Mouse (Mus musculus): Measurements from ENCODE around the gene Arih1. TPM values are rescaled to one million over a fixed set of nuclear protein-coding genes. Genes with fewer than 3 reads are reported as not detected.
"Not testable (repeated sequence)": the region's sequence is repeated elsewhere in the genome, so short reads cannot be mapped to it uniquely, and the experiment has no call there.

Arih1 gene
- polyA plus RNA-seq, 1 experiment from 2014 or later, result 19.6 TPM

- no peaks in the 10 kb centered on the region for H3K4me1 ChIP-seq (ENCODE audit: control insufficient read depth, insufficient read depth, low read length)
- ATAC-seq (ENCODE audit: low FRiP score, low TSS enrichment), result no peak
- no peaks in the 10 kb centered on the region; the same call in 1 of the 2 replicates for H3K9me3 ChIP-seq (ENCODE audit: control insufficient read depth, low read length)
- no peak overlapping the region for H3K4me3 ChIP-seq (replicated peaks; ENCODE audit: low read depth, low read length)
- H3K27me3 ChIP-seq (ENCODE audit: control insufficient read depth, insufficient read depth, low read length), result no peaks in the 10 kb centered on the region
- WGBS, result 92% methylated on average over 9 of the region's 9 CpGs
- H3K36me3 ChIP-seq (ENCODE audit: control insufficient read depth, insufficient read depth, low read length), result no peaks in the 10 kb centered on the region
- H3K27ac ChIP-seq (replicated peaks; ENCODE audit: low read depth, low read length), result no peak overlapping the region
- no peak overlapping the region for H3K4me2 ChIP-seq (ENCODE audit: low read length)
- DNase-seq, result no peak
- no peak overlapping the region for H3K9ac ChIP-seq (replicated peaks; ENCODE audit: low read length)
Measured at GRCm38 (mm10) chr9:59369646-59370045, 116.8 kb downstream of the Arih1 start.

- no peaks in the 10 kb centered on the region; the same call in 1 of the 2 replicates for H3K9me3 ChIP-seq (ENCODE audit: control insufficient read depth, low read length)
- H3K27ac ChIP-seq (replicated peaks; ENCODE audit: low read depth, low read length), result no peak overlapping the region
- no peak overlapping the region for H3K4me2 ChIP-seq (ENCODE audit: low read length)
- no peaks in the 10 kb centered on the region for H3K36me3 ChIP-seq (ENCODE audit: control insufficient read depth, insufficient read depth, low read length)
- H3K4me1 ChIP-seq (ENCODE audit: control insufficient read depth, insufficient read depth, low read length), result no peaks in the 10 kb centered on the region
- ATAC-seq (ENCODE audit: low FRiP score, low TSS enrichment) (no peak), DNase-seq (no peak)
- no peak overlapping the region for H3K9ac ChIP-seq (replicated peaks; ENCODE audit: low read length)
- 84% methylated on average over 5 of the region's 5 CpGs for WGBS
- no peak overlapping the region for H3K4me3 ChIP-seq (replicated peaks; ENCODE audit: low read depth, low read length)
- H3K27me3 ChIP-seq (ENCODE audit: control insufficient read depth, insufficient read depth, low read length), result no peaks in the 10 kb centered on the region
Measured at GRCm38 (mm10) chr9:59369220-59369619, 117.2 kb downstream of the Arih1 start.

GRCm38 (mm10) chr9:59360487-59360886 lies 125.9 kb downstream of the Arih1 start:
- WGBS, result 88% methylated on average over 1 of the region's 3 CpGs
- ATAC-seq (ENCODE audit: low FRiP score, low TSS enrichment), result not testable (repeated sequence)

GRCm38 (mm10) chr9:59358041-59358440 lies 128.4 kb downstream of the Arih1 start:
- H3K4me2 ChIP-seq (ENCODE audit: low read length); H3K4me3 ChIP-seq (replicated peaks; ENCODE audit: low read depth, low read length); H3K9ac ChIP-seq (replicated peaks; ENCODE audit: low read length); H3K36me3 ChIP-seq (ENCODE audit: control insufficient read depth, insufficient read depth, low read length); H3K27ac ChIP-seq (replicated peaks; ENCODE audit: low read depth, low read length); H3K27me3 ChIP-seq (ENCODE audit: control insufficient read depth, insufficient read depth, low read length); H3K4me1 ChIP-seq (ENCODE audit: control insufficient read depth, insufficient read depth, low read length); ATAC-seq (ENCODE audit: low FRiP score, low TSS enrichment); H3K9me3 ChIP-seq (ENCODE audit: control insufficient read depth, low read length): not testable (repeated sequence)
- peak; percentile 4 for DNase-seq
- 60% methylated on average over 1 of the region's 1 CpGs for WGBS

More at GRCm38 (mm10) chr9:59360487-59360886, 125.9 kb downstream of the Arih1 start:
- DNase-seq; H3K36me3 ChIP-seq (ENCODE audit: control insufficient read depth, insufficient read depth, low read length); H3K9me3 ChIP-seq (ENCODE audit: control insufficient read depth, low read length); H3K27me3 ChIP-seq (ENCODE audit: control insufficient read depth, insufficient read depth, low read length); H3K4me3 ChIP-seq (replicated peaks; ENCODE audit: low read depth, low read length); H3K4me2 ChIP-seq (ENCODE audit: low read length); H3K27ac ChIP-seq (replicated peaks; ENCODE audit: low read depth, low read length); H3K9ac ChIP-seq (replicated peaks; ENCODE audit: low read length); H3K4me1 ChIP-seq (ENCODE audit: control insufficient read depth, insufficient read depth, low read length): not testable (repeated sequence)

- H3K9ac ChIP-seq (replicated peaks; ENCODE audit: low read length), result peak within 1 kb of the TSS; percentile 80
- H3K4me3 ChIP-seq (replicated peaks; ENCODE audit: low read depth, low read length), result peak within 1 kb of the TSS; percentile 78
- under 1% methylated on average over 32 of the region's 32 CpGs for WGBS
- DNase-seq (peak; percentile 93), ATAC-seq (ENCODE audit: low FRiP score, low TSS enrichment) (peak; percentile 82)
- H3K9me3 ChIP-seq (ENCODE audit: control insufficient read depth, low read length), result no peaks in the 10 kb centered on the region
- peak within 1 kb of the TSS; percentile 88 for H3K27ac ChIP-seq (replicated peaks; ENCODE audit: low read depth, low read length)
- H3K27me3 ChIP-seq (ENCODE audit: control insufficient read depth, insufficient read depth, low read length), result no peaks in the 10 kb centered on the region
- peak within 1 kb of the TSS; percentile 71 for H3K4me2 ChIP-seq (ENCODE audit: low read length)
- no peaks in the 10 kb centered on the region for H3K36me3 ChIP-seq (ENCODE audit: control insufficient read depth, insufficient read depth, low read length)
- peaks cover 9% of the 10 kb centered on the region for H3K4me1 ChIP-seq (ENCODE audit: control insufficient read depth, insufficient read depth, low read length)
Measured at GRCm38 (mm10) chr9:59353253-59353639, 133.2 kb downstream of the Arih1 start, which contains the start of gene Bbs4. Gene Bbs4 (minus strand): TSS chr9:59353508.

- Histone ChIP-seq H3K4me3 (replicated peaks; ENCODE audit: low read depth, low read length) (peak overlapping the region; percentile 78), H3K36me3 (ENCODE audit: control insufficient read depth, insufficient read depth, low read length) (no peaks in the 10 kb centered on the region), H3K4me2 (ENCODE audit: low read length) (peak overlapping the region; percentile 71), H3K9me3 (ENCODE audit: control insufficient read depth, low read length) (no peaks in the 10 kb centered on the region), H3K9ac (replicated peaks; ENCODE audit: low read length) (peak overlapping the region; percentile 80), H3K27me3 (ENCODE audit: control insufficient read depth, insufficient read depth, low read length) (no peaks in the 10 kb centered on the region), H3K4me1 (ENCODE audit: control insufficient read depth, insufficient read depth, low read length) (peaks cover 9% of the 10 kb centered on the region), H3K27ac (replicated peaks; ENCODE audit: low read depth, low read length) (peak overlapping the region; percentile 88)
- DNase-seq (peak; percentile 42), ATAC-seq (ENCODE audit: low FRiP score, low TSS enrichment) (no peak)
- 8% methylated on average over 15 of the region's 15 CpGs for WGBS
Measured at GRCm38 (mm10) chr9:59352586-59353252, 133.7 kb downstream of the Arih1 start.

GRCm38 (mm10) chr9:59346176-59346575 lies 140.2 kb downstream of the Arih1 start:
- H3K9me3 ChIP-seq (ENCODE audit: control insufficient read depth, low read length), result no peaks in the 10 kb centered on the region
- H3K4me1 ChIP-seq (ENCODE audit: control insufficient read depth, insufficient read depth, low read length), result no peaks in the 10 kb centered on the region
- WGBS, result 76% methylated on average over 2 of the region's 2 CpGs
- H3K4me3 ChIP-seq (replicated peaks; ENCODE audit: low read depth, low read length), result no peak overlapping the region
- H3K27me3 ChIP-seq (ENCODE audit: control insufficient read depth, insufficient read depth, low read length), result no peaks in the 10 kb centered on the region
- no peak overlapping the region for H3K4me2 ChIP-seq (ENCODE audit: low read length)
- no peak for ATAC-seq (ENCODE audit: low FRiP score, low TSS enrichment)
- H3K36me3 ChIP-seq (ENCODE audit: control insufficient read depth, insufficient read depth, low read length), result peaks cover 25% of the 10 kb centered on the region
- DNase-seq, result no peak
- H3K27ac ChIP-seq (replicated peaks; ENCODE audit: low read depth, low read length), result no peak overlapping the region
- no peak overlapping the region for H3K9ac ChIP-seq (replicated peaks; ENCODE audit: low read length)

GRCm38 (mm10) chr9:59340002-59340401 lies 146.4 kb downstream of the Arih1 start:
- H3K27ac ChIP-seq (replicated peaks; ENCODE audit: low read depth, low read length), result no peak overlapping the region
- no peaks in the 10 kb centered on the region for H3K9me3 ChIP-seq (ENCODE audit: control insufficient read depth, low read length)
- no peak for ATAC-seq (ENCODE audit: low FRiP score, low TSS enrichment)
- no peak overlapping the region for H3K4me3 ChIP-seq (replicated peaks; ENCODE audit: low read depth, low read length)
- H3K36me3 ChIP-seq (ENCODE audit: control insufficient read depth, insufficient read depth, low read length), result peaks cover 64% of the 10 kb centered on the region
- H3K27me3 ChIP-seq (ENCODE audit: control insufficient read depth, insufficient read depth, low read length), result no peaks in the 10 kb centered on the region
- H3K4me2 ChIP-seq (ENCODE audit: low read length), result no peak overlapping the region
- H3K9ac ChIP-seq (replicated peaks; ENCODE audit: low read length), result no peak overlapping the region
- peak; percentile 44 for DNase-seq
- 88% methylated on average over 9 of the region's 9 CpGs for WGBS
- H3K4me1 ChIP-seq (ENCODE audit: control insufficient read depth, insufficient read depth, low read length), result no peaks in the 10 kb centered on the region

- Histone ChIP-seq H3K4me2 (ENCODE audit: low read length) (no peak overlapping the region), H3K4me3 (replicated peaks; ENCODE audit: low read depth, low read length) (no peak overlapping the region), H3K27me3 (ENCODE audit: control insufficient read depth, insufficient read depth, low read length) (no peaks in the 10 kb centered on the region), H3K4me1 (ENCODE audit: control insufficient read depth, insufficient read depth, low read length) (no peaks in the 10 kb centered on the region), H3K9me3 (ENCODE audit: control insufficient read depth, low read length) (no peaks in the 10 kb centered on the region), H3K27ac (replicated peaks; ENCODE audit: low read depth, low read length) (no peak overlapping the region), H3K9ac (replicated peaks; ENCODE audit: low read length) (no peak overlapping the region), H3K36me3 (ENCODE audit: control insufficient read depth, insufficient read depth, low read length) (peaks cover 68% of the 10 kb centered on the region)
- no peak for DNase-seq
- no peak for ATAC-seq (ENCODE audit: low FRiP score, low TSS enrichment)
- 88% methylated on average over 5 of the region's 5 CpGs for WGBS
Measured at GRCm38 (mm10) chr9:59339107-59339506, 147.3 kb downstream of the Arih1 start.

Measured in midbrain, embryonic 14.5 days (tissue).